Mouse (Mus musculus): ENCODE data around the gene Tbc1d7.

DNA sequence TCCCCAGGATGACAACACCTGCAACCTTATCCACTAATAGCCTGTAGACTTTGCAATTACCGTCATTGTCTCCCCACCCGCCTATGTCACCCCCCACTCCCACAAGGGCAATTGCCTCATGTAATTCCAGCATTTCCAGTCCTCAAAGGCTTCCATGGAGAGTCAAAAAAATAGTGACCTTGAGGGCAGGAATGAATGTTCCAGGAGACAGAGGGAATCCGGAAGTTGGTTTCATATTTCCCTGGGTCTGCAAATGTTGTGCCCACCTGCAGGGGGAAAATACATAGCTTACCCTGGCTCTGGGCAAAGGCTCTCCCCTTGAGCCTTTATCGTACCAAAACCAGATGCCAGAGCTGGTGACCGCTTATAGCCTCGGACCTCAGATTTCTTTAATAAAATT, 41.1 kb downstream of the Tbc1d7 start:
- no peak for TF ChIP-seq CTCF (IDR thresholded peaks at IDR 0.05; ENCODE audit: extremely low read depth, insufficient read length, insufficient replicate concordance, low read depth, low read length)
- TF ChIP-seq POLR2A (IDR thresholded peaks at IDR 0.05; ENCODE audit: low read depth, low read length), result no peak

All from small intestine, adult 2 months (tissue).